Mouse (Mus musculus) hindlimb bud, embryonic 11.5 days (tissue): Measurements from ENCODE around the gene Hoxd3.

Experiments used
- DNase-seq: peaks from one replicate; pipeline ENCODE4 v3.0.0-alpha.2; 2012; ENCODE audit warnings: low read depth, low spot score; ENCODE audit errors: extremely low spot score

Gene Hoxd3

DNA sequence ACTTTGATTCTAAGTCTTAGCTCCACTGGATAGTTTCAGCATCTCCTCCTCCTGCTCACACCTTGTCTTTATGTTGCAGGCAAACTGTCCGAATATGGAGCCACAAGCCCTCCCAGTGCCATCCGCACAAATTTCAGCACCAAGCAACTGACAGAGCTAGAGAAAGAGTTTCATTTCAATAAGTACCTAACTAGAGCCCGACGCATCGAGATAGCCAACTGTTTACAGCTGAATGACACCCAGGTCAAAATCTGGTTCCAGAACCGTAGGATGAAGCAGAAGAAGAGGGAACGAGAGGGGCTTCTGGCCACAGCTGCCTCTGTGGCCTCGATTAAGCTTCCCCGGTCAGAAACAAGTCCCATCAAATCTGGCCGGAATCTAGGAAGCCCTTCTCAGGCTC is 52.2 kb downstream of the Hoxd3 start:
- no peak for DNase-seq

DNA sequence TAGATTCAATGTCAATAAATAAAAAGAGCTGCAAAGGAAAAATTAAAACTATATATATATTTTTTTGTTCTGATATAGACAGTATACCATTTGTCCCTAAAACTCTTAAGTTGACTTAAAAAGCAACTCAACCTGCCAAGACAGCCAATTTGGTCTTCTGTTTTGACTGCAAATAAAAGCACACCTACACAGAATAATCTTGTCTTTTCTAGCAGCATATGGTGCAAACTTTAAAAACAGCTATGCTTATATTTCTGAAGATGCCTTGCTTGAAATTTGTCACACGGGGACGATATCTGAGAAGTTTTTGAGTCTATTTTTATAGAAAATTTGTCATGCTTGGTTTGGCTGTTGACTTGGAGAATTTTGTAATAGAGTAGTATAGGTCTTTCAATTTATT is 62.6 kb downstream of the Hoxd3 start:
- no peak for DNase-seq

DNA sequence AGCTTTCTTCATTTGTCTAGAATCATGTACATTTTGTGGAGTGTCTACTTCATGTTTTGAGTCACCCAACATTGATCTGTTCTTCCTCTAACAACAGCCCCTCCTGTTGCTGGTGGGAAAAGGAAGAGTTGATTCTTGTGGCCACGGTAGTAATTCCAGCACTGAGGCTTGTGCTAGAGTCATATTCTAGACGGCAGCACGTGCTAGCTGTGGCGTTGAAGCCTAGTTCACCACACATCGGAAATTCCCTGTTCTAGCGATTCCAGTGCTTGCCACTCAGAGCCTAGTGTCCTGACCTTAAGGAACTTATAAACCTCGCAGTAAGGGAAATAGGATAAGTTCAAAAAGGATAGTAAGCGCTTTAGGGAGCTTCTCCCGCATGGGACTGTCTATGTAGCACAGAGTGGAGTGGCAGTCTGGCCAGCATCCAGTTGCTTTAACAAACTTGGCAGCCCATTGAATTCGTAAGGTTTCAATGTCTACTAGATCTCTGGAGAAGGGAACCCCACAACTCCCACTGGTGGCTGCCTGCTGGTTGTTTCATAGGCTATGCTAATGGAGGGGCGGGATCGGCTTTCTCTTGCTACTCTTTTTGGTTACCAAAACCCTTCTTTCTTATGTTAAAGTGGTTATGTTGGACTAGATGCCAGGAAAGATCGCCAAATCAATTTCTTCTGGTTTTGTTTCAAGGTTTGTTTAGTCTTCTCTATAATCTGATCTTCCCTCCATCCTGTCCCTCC is 66.0 kb downstream of the Hoxd3 start:
- DNase-seq = no peak

DNA sequence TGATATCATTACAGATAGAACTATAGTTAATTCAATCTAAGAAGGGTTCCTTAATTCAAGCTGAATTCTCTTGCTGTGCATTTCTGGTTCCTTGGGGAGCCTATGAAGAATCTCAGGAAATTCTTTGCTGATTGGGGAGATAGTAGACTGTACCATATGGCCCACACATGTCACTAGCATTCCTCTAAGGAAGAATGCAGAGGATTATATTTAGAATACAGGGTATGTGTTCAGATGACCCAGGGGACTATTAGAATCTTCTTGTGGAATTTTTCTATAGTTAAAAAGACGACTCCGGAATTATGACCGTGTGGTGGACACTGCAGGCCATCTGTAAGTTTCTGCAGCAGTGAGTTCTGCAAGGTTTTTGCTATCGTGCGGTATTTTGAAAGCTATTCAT is 69.7 kb downstream of the Hoxd3 start:
- DNase-seq = no peak

DNA sequence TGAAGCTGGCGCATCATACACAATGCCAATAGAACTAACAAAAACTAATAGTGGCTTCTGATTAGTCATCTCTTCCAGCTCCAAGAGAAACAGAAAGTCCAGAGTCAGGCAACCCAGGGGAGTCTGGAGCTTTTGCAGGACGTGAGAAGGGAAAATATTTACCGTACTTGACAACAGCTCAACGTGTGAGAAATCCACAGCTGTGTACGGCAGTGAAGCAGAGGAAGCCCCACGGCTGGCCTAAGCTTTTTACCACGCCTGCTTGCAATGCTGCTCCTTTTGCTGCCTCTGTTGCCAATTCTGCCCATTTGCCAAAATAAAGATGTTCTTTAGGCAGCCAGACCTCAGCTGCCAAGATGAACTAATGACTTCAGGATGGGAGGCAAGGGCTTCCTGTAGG is 83.8 kb downstream of the Hoxd3 start:
- DNase-seq = no peak
